Mouse (Mus musculus) heart, adult 11 months (tissue): ENCODE measurements around the gene Hoxc4.
A peak's percentile ranks its signal among the peaks of the same experiment; 100 is the strongest.

Experiments used
- DNase-seq: peaks from one replicate; pipeline ENCODE4 v3.0.0; 2022

Gene Hoxc4

DNA sequence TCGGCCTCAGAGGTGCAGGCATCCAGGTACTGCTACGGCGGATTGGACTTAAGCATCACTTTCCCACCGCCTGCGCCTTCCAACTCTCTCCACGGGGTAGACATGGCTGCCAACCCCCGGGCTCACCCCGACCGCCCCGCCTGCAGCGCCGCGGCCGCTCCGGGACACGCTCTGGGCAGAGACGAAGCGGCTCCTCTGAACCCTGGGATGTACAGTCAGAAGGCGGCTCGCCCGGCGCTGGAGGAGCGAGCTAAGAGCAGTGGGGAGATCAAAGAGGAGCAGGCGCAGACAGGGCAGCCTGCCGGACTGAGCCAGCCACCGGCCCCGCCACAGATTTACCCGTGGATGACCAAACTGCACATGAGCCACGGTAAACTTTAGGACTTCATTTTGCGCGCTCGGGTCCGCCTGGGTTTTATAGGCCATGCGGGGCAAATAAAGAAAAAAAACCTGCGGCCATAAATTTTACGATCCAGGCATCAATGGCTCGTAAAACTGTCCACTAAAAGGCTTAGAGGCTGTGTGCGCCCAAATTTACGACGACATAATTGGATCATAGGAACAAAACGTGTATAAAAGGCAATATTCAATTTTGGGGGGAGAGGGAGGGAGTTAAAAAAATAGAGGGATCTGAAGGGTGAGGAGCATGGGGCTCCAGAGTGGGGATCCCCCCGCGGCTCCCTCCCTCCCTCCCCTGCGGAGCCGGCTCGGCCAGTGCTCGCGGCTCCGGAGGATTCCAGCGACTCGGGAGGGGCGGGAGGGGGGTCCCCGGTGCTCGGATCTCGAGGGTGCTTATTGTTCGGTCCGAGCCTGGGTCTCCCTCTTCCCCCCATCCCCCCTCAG is 4.3 kb upstream of the Hoxc4 start:
- DNase-seq, result peak; percentile 90

DNA sequence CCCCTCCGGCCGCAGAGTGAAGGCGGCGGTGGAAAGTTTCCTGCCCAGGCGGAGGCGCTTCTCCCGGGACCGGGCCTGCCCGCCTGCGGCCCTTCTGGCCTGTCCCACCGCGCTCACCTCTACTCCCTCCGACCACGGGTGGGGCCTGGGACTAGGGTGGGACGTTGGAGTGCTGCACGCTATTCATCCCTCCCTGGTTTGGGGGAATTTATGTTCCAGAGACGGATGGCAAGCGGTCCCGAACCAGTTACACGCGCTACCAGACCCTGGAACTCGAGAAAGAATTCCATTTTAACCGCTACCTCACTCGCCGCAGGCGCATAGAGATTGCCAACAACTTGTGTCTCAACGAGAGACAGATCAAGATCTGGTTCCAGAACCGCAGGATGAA is 3.7 kb upstream of the Hoxc4 start:
- peak; percentile 89 for DNase-seq

DNA sequence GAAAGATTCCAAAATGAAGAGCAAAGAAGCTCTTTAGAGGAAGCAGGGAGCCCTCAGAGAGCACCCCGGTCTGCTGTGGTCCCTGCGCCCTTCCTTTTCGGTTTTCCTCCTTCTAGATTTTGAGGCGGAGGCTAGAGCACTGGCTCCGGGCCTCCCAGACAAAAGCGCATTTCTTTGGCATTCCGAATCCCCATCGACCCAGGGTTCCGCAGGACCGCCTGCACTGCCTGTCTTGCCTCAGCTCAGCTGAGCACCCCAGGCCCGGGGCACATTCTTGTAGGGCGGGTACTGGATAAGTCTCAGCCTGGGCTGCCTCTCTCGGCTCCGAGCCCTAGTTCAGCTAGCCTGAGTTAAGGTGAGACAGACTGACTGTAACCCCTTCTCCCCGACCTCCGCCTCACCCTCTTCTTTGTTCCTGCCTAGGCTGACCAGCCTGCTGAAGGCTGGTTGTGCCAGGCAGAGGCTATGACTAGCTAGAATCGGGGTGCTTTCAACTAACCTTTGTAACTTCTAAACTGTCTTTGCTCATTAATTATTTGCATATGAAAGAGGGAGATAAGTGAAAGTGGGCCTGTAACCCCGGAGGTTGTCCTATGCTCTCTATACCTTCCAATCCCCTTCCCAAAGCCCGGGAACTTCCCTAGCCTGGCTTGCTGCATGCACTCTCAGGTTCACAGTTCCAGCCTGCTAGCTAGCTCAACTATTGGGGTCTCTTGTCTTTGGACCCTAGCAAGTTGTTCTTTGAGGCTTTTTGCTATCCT is 3.1 kb upstream of the Hoxc4 start:
- DNase-seq, result peak; percentile 83

DNA sequence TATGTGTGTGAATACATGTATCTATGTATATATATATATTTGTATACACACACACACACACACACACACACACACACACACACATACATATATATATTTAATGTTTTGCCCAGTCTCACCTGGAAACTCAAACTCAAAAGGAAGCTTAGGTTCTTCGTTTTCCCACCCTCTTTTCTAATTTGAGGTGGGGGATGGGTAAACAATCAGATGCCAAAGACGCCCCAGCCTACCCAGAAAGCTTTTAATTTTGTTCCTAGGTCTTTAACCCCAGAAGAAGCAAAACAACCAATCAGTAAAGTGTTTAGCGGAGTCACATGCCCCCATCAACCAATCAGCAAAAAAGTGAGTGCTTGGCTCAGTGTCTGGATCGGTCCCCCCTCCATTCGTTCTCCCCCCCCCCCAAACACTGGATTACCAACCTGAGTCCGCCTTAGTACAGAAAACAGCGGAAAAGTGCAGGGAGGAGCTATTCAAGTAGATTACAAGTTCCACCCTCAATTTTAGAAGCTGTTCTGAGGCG is 2.2 kb downstream of the Hoxc4 start:
- DNase-seq, result no peak

DNA sequence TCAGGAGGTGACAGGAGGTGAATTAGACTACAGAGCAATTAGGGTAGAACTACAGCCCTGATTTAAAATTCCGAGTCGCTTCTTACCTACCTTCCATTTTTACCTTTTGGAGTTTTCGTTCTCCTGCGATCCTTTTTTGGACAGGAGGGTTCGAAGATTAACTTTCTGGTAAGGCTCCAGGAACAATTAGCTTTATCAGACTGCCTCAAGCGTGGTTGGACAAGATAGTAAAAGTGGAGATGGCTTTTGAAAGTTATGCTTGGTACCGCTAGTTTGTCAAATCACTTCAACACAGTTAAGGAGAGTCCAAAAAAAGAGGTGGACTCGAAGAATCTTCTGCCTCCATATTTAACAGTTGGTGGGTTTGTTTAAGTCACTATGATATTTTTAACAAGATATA is 2.8 kb downstream of the Hoxc4 start:
- DNase-seq, result no peak

DNA sequence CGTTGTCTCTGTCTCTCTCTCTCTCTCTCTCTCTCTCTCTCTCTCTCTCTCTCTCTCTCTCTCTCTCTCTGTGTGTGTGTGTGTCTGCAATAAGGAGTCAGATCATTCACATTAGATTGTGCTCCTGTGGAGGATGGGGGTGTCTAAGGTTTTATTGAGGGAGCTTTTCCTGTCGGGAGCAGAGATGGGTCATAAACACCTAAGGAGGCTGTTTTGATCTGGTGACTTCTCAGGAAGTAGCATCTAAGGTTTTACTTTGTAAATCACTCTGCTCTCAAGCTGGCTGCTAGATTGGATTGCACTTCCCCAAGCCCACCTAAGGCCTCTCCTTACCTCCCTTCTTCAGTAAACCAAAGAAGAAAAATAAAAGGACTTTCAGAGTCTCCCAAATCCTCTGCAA is 5.4 kb downstream of the Hoxc4 start:
- no peak for DNase-seq

DNA sequence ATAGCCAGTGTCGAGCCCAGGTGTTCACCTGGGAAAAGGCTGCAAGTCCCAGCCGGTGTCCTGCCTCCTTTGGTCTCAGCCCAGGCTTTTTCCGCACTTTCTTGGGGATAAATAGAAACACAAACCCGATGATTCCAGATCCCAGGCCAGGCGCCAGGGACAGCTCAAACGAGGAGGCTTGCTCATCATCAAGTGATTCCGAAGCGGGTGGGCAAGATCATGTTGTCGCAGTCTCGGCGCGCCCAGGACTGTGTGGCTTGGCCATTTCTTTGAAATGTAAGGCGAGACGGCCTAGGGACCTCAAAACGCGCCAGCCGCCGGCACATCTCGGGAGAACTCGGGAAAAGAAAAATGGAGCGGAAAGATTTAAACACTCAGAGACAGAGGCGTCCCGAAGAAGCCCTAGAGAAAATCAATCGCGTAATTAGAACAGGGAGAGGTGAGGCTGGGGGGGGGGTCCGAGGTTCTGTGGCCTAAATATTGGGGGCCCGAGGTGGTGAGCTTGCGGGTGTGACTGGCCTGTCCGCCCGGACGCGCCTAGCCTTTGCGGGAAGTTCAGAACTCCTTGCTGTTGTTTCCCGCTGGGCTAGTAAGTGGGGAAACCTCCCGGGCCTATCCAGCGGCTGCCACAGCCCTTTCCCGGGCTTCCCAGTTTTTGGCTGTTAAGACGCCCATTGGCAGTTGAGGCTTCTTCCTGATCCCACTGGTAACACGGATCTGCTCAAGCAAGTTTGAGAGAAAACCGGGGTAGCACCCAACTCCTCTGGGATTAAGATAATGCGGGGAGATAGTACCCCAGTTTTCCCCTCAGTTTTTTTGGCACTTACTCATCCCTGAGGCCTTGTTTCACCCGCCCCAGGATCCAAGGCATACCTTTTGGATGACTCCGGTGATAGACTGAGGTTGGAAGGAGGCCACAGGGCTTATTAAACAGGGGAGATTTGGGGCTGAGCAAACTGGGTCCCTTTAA is 8.8 kb downstream of the Hoxc4 start:
- no peak for DNase-seq

DNA sequence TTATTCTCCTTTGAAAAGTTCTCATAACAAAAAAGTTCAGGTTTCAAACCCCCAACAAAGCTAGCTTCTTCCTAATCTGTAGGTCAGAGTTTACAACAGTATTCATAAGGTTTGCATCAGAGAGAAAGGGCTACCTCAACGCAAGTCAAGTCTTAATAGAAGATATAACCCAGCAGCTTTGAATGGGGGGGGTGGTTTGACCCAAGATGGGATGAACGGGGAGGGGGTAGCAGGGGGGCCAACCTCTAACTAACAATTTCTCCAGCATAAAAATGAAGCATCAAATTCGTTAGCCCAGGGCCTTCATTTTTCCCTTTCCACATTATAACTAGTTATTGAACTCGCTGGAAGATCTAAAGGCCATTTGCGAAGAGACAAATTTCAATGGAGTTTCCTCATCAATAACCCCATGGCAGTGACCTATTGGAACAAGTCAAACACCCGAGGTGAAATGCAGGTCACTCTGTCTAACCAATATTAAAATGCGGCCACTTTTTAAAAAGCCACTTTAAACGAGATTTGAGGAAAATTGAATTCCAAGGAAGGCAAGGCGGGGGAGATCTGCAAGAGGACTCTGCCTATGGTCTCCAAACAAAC is 10.3 kb downstream of the Hoxc4 start:
- DNase-seq, result no peak

DNA sequence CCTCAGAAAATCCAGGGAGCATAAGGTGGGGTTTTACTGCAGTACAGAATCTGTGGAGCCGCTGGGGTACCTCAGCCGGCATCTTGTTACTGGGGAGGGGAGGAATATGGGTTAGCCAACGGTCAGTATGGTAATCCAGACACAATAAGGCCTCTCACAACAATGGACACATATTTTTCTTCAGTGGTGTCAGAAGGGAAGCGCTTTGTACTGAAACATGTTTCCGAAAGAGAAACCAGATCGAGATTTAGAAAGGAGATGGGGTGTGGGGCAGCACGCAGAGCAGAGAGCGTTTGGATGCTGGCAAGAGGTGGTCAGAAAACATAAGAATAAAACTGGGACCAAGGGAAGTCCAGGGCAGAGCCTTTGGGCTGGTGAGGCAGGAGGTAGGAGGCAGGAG is 11.4 kb downstream of the Hoxc4 start:
- no peak for DNase-seq

DNA sequence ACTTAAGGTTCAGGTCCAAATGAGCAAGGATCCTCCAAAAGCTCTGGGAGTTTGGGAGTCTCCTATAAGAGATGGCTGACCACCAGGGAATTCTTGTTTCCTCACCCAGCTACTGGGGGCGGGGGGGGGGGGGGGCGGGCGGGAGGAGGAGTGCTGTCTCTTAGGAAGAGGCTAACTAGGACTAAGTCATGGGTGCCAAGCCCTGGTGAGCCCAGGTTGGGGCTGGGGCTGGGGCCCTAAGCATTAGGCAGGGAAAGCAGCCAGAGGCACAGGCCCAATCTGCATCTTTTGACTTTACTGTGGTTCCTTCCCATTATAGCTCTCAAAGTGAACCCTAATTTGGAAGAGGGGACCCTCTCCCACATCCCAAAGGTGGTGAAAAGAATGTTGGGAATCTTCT is 13.4 kb downstream of the Hoxc4 start:
- DNase-seq, result no peak

DNA sequence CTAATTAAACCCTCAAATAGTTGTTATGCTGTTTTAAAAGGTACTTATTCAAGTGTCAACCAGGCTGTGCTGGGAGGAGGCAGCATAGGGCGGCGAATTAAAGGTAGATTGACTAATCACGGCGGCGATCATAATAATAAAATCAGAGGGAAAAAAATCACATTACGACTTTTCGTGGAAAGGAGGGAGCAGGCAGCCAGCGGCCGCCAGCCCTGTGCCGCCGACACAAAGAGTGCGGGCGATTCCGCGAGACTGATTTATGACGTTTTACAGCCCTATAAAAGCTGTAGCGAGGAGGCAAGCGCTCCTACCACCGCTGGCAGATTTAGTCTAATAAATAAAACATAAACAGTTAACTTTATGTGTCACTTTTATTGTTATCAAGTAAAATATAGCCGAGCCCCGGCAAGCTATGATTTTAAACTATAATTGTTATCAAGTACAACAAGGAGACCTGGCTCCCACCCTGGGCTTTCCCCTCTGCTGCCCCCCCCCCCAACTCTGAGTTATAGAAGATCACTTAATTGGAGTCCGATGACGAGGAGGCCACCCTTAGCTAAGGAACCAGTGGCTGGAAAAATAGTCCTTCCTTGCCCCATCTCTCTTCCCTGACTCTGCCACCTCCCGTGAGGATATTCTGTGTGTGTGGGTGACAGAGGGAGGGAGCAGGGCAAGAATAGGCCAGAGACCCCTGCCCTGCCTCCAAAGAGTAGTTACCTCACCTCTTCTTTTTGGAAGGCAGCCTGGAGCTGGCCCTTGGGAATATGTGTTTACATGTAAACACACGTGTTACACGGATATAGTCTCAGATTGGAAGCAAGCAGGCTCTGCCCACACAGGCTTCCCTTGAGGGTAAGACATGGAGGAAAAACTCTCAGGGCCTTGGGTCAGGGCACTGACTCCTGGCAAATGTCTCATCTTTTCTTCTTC is 14.2 kb downstream of the Hoxc4 start:
- DNase-seq, result no peak

DNA sequence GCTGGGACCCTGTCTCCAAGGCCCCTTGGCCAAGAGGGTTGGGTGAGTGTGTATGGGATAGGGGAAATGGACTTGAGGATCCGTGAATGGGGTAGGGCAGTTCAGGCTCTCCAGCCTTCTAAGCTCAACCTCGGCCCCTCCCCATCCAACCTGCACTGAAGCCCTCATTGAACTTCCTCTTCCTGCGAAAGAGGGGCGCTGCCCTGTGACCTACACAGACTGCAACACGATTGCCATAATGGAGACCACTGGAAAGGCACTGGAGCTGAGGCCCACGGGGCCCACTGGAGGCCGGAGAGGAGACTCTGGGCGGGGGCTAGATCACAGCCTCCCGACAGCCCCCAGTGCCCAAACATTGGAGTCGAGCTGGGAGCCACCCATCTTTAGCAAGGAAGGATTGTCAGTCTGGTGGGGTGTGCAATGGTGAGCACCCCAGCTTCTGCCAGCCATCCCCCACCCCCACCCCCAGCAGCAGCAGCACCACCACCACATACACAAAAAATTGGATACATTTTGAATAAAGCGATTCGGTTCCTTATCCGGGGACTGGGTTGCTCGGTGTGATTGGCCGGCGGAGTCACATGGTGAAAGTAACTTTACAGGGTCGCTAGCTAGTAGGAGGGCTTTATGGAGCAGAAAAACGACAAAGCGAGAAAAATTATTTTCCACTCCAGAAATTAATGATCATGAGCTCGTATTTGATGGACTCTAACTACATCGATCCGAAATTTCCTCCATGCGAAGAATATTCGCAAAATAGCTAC is 15.5 kb downstream of the Hoxc4 start:
- DNase-seq, result peak; percentile 96

DNA sequence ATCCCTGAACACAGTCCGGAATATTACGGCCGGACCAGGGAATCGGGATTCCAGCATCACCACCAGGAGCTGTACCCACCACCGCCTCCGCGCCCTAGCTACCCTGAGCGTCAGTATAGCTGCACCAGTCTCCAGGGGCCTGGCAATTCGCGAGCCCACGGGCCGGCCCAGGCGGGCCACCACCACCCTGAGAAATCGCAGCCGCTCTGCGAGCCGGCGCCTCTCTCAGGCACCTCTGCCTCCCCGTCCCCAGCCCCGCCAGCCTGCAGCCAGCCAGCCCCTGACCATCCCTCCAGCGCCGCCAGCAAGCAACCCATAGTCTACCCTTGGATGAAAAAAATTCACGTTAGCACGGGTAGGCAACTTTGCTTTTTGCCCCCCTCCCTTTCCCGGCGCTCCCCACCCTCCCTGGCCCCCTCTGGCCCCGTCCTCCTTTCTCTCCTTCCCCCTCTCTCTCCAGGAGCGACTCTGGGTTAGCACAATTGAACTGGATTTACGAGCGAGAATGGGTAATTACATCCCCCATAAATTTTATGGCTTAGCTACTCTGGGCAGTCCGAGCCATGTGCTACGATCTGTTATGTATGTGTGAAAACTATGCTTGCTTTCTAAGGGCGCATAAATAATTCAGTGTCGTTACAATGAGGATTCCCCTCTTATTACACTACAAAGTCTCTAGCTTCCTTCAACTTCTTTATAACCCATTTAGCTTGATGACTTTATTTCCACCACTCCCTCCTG is 16.2 kb downstream of the Hoxc4 start:
- DNase-seq, result no peak

DNA sequence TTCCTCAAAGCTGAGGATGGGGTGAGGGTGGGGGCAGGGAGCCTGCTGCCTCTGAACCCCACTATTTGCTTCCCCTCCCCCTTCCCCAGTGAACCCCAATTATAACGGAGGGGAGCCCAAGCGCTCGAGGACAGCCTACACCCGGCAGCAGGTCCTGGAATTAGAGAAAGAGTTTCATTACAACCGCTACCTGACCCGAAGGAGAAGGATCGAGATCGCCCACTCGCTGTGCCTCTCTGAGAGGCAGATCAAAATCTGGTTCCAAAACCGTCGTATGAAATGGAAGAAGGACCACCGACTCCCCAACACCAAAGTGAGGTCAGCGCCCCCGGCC is 16.8 kb downstream of the Hoxc4 start:
- DNase-seq, result no peak

DNA sequence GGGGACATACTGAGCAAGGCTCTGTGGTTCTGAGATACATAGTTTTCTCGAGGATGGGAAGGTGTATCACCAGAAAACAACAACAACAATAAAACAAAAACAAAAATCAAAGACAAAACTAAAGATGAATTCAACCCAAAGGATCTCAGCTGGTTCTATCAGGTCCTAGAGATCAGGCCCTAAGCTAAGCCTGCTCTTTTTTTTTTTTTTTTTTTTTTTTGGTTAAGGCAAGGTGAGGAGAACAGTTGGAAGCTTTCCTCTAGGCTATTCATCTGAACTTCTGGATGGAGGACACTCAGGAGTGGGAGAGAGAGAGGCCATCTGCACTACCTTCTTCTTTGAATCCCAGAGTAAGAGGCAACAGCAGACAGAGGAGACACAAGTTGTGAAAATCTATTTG is 18.8 kb downstream of the Hoxc4 start:
- no peak for DNase-seq

DNA sequence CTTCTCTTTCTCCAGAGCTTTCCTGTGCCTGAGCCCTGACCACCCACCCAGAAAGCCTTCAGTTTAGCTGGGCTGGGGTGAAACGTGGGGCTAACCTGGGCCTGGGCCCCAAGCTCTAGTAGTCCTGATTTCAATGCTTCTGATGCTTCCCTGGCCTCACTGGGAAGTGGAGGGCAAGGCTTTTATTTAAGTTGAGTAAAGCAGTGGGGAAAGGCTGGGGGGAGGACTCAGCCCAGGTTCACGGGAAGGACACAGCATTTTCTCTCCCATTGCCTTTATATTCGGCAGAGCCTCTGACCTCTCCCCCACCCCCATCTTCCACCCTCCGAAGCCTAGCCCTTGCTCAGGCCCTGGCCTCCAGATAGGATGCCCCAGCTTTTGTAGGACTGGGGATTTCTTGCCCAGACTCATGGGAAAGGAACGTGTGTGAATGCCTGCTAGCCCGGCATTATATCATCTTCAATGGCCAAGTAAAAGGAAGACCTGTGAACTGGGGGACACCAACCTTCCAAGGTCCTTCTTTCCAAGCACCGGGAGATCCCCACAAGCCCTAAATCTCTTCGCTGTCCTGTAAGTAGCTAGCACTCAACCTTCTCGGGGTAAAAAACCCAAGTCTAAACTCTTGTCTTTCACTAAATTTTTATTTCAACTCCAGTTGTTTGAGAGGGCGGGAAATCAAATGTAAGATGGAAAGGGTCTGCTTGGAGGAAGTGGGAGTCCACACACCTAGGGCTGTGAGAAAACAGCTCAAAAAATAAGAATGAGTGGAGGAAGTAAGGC is 20.2 kb downstream of the Hoxc4 start:
- DNase-seq, result no peak

DNA sequence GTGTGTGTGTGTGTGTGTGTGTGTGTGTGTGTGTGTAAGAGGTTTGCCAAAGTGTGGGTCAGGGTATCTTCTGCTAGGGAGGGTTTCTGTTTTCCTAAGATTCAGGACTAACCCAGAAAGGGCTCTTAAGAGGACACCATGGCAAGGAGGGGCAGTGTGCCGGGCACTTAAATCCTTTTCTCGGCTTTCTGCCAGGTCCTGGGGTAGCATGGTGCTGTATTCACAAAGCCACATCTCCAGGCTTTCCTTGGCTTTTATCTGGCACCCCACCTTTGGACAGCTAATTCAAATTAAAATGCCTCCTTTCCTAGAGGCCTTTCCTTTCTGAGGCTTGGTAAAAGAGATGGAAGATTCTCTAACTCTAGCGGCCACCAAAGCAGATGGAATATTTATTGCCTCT is 20.9 kb downstream of the Hoxc4 start:
- no peak for DNase-seq

DNA sequence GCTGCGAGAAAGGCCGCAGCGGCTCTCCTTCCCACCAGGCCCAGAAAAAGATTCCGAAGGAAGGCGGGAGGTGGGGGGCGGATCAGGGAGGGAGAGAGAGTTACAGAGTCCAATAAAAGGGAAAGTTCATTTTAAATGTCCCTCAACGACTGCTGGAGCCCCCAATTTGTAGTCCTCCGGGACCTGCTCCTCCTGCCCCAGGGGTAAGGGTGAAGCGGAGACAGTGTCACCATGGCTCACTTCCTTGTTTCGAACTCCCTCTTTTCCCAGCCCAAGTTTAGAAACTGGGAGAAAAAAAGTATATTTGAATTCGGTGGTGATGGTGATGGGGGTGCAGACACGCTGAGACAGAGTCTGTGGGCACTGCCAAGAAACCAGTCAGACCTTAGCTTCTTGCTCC is 21.9 kb downstream of the Hoxc4 start:
- DNase-seq, result no peak

DNA sequence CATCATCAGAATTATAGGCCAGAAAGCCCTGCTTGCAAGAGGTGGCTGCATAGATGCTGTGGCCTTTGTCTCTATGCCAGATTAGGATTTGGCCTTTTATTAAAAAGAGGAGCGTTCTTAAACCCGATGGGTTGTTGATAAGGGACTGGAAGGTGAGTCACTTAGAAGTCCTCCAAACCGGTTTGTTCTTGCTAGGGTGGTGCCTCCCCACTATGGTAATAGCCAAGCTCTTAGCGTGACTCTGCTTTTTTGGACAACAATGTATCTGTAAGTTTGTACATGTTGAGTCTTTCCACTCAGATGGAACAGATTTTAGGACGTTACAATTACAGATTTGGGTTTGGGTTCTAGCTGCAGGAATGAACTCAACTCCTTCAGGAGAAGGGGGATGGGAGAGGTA is 22.9 kb downstream of the Hoxc4 start:
- DNase-seq, result no peak
